Mouse (Mus musculus): ENCODE measurements around the gene Plcb2.
A peak's percentile ranks its signal among the peaks of the same experiment; 100 is the strongest.

Gene Plcb2

DNA sequence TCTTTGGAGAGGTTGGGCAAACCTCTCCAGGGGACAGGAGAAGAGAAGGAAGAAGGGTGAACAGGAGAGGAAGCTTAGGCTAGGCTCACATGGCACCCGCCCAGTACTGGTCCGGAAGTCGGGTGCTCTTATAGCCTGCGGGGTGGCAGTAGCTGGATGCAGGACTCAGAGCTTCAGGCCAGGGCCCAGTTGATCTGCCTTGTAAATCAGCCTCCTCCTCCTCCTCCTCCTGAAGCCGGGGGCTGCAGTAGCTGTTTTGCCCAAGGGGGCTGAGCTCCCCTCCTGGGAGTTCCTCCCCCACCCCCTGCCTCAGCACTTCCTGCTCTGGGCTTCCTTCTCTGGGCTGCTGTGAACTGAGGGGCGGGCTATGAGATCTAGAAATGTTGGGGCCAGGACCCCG is at the start of gene Plcb2:
TSS of gene Plcb2 (minus strand) at position 102 of the 400 bp plus-strand sequence.
- DNase-seq (ENCODE audit: low spot score), result peak; percentile 4

- no peak for DNase-seq (ENCODE audit: low spot score)
Measured at GRCm38 (mm10) chr2:118776295-118776694, 48.1 kb upstream of the Plcb2 start.

DNA sequence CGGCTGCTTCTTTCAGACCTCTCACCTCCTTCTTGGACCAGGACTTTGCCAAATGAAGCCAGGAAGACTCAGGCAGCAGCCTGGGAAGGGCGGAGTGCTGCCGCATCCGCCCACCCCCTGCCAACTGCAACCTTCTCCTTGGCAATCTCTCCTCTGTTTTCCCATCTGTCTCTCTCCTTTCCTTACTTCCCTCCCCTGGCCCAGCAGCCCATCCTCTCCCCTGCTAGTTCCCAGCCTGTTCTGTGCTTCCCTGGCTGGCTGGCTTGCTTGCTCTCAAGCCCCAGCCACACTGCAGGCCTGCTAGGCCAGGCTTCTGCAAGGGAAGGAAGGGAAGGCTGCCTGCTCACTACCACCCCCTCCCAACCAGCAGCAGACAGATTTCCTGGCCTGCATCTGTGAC is 47.6 kb upstream of the Plcb2 start:
- DNase-seq (ENCODE audit: low spot score), result no peak

GRCm38 (mm10) chr2:118775396-118775795 is 47.2 kb upstream of the Plcb2 start:
- no peak for DNase-seq (ENCODE audit: low spot score)

DNA sequence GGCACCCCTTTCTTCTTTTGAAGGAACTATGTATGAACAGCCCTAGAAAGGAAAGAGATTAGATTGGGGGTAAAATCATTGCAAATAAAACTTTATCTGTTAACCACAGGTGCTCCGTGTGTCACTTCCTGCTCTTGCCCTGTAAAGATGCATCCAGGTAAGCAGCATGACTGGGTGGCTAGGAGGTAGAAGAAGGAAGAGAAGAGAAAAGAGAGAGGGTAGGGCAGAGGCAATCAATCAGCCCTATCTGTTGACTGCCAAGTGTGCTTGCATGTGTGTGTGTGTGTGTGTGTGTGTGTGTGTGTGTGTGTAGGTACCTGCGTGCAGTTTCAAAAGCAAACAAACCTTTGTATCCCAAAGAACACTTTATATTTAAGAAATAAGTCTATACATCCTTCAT is 46.3 kb upstream of the Plcb2 start:
- no peak for DNase-seq (ENCODE audit: low spot score)

GRCm38 (mm10) chr2:118772158-118772874 is 44.1 kb upstream of the Plcb2 start, which contains the start of gene Phgr1:
Gene Phgr1 (plus strand): TSS chr2:118772769.
- DNase-seq (ENCODE audit: low spot score), result no peak

GRCm38 (mm10) chr2:118766041-118767033 is 38.1 kb upstream of the Plcb2 start:
- DNase-seq (ENCODE audit: low spot score), result no peak

DNA sequence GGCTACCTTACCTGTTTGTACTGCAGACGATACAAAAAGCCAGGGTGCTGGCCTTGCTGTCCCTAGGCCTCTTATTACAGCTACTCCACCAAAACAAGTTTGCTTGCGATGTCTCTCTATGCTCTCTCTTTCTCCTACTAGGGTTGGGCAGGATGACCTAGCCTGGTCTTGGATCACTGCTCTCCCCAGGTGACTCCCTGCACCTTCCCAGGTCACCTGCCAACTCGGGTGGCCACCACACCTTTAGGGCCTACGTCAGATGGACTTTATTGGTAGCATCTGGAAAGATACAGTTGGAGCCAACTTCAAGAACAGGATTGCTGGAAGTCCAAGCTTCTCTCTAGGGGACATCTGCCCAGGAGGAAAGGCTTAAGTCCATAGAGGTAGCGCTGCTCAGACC is 36.6 kb upstream of the Plcb2 start:
- no peak for DNase-seq (ENCODE audit: low spot score)

GRCm38 (mm10) chr2:118764094-118764831 is 36.0 kb upstream of the Plcb2 start:
- peak; percentile 56 for DNase-seq (ENCODE audit: low spot score)

DNA sequence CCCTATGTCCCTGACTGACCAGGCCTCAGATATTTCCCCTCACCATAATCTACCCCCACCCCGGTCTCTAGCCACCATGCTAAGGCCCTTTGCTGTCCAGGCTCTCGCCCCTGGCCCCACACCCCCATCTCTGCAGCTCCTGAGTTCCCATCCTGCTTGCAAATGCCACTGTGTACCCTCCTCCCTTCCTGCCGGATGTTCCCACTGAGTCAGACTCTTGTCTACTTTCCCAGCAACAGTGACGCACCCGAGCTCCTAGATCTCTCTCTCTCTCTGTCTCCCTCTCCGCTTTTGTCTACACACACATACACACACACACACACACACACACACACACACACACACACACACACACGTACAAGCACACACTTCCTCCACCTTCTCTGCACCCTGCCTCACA is 35.2 kb upstream of the Plcb2 start:
- no peak for DNase-seq (ENCODE audit: low spot score)

- DNase-seq (ENCODE audit: low spot score), result no peak
Measured at GRCm38 (mm10) chr2:118762784-118763148, 34.5 kb upstream of the Plcb2 start.

DNA sequence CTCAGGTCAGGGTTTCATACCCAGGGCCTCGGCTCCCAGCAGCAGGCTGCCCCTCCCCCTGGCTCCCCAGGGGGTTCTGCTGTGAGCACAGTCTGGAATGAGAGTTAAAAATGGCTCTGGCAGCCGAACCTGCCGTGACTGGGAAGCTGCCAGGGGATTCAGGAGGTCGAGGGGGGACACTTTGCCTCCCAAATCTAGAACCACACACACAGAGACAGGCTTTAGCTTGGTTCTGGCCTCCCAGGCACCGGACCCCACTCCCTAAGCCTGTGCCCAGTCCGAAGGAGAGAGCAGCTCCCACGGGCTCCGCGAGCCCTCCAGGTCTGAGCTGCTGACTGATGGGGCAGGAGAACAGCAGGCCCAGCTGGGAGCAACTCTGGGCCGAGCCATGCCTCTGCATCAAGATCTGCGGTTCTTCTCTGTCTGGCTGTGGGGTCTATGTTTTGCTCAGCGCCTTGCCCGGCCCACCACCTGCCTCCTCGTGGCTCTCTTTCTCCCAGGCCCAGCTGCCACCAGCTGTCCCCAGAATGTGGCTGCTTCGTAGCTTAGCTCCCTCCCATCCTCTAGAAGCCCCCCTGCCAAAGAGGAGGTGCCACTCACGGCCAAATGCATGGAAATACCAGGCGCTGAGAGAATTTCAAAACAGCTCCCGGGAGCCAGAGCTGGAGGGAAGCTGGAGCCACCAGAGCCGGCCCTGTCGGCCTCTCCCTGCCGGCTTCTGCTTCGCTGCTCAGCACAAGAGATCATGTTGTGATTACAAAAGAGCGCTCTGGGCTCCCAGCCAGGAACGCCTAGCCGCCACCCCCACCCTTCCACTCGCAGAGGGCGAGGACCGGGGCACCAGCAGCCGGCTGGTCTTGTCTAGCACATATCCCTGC is 33.9 kb upstream of the Plcb2 start, which contains the start of gene Ccdc9b:
TSS of gene Ccdc9b (minus strand) at position 756 of the 878 bp plus-strand sequence.
- DNase-seq (ENCODE audit: low spot score), result peak; percentile 44

DNA sequence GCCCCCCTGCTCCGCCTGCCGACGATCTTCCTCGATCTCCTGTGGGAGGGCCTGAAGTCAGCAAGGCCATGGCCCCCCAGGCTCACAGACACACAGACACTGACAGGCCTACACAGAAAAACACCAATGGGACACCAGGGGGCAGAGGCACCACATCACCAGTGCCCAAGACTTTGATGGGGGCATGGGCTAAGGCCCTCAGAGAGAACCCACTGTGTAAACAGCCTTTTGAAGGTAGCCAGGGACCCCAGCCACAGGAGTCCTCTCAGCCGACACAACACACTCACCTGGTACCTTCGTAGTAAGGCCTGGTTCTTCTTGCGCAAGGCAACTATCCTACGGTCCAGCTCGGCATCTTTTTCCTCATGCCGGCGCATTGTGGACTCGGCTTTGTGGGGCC is 33.1 kb upstream of the Plcb2 start:
- no peak for DNase-seq (ENCODE audit: low spot score)

DNA sequence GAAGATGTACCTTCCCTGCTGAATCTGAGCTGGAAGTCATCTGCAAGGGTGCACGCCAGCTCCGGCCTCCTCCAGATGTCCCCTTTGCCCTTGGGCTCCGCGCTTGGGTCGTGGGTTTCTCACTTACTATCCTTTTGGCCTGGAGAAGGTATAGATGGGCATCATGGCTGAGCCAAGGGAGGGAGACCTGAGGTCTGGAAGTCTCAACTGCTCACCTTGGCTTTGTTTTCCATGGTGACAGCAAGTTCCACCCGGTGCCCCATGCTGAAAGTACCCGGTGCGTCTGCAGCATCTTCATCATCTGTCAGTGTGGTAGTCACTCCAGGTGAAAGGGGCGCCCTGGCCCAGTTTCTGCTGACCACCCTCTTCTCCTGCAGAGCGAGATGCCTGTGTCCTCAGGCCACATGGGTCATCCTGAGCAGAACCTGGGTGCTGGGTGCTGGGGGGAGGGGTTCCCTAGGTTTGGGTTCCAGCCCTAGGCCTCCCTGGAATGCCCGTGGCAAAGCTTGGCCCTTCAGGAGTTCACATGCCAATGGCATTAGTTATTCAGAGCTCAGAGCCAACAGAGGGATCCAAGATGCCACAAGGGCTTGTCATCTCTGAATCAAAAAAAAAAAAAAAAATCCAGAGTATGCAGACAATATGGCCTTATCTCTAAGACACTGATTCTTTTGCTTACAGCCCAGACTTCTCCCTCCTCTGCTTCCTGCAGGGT is 32.2 kb upstream of the Plcb2 start:
- no peak for DNase-seq (ENCODE audit: low spot score)

DNA sequence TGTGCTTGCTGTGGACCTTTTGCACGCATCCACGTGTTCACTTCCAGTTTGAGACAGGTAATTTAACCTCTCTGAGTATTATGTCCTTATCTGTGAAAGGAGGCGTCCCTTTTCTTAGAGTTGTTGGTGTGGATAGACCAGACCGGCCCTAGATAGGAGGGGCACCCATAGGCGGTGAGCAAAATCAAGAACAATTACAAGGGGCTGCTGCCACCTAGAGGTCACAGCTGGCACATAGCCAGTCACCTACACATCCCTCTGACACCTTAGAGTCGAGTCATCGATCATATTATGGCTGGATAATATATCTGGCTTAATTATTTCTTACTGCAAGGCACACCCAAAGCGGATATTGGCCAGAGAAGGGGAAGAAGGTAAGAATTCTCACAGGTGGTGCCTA is 31.6 kb upstream of the Plcb2 start:
- peak; percentile 80 for DNase-seq (ENCODE audit: low spot score)

DNA sequence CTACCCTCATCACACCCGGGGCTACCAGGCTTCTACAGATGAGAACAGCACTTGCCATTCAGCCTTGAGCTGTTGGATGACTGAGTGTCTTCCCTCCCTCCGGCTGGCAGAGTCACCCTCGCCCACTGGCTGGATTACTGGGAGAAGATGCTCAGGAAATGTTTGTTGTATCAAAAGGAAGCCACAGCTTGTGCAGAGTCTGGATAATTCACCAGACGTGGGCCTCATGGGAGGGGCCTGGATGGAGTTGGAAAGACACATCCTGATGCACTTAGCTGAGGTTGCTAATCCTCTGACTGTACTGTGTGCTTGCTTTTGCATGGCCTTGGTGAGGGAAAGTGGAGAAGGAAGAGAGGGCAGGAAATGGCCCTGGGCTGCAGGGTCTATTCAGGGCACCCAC is 27.9 kb upstream of the Plcb2 start:
- DNase-seq (ENCODE audit: low spot score), result no peak

GRCm38 (mm10) chr2:118755407-118755806 is 27.2 kb upstream of the Plcb2 start:
- DNase-seq (ENCODE audit: low spot score), result no peak

DNA sequence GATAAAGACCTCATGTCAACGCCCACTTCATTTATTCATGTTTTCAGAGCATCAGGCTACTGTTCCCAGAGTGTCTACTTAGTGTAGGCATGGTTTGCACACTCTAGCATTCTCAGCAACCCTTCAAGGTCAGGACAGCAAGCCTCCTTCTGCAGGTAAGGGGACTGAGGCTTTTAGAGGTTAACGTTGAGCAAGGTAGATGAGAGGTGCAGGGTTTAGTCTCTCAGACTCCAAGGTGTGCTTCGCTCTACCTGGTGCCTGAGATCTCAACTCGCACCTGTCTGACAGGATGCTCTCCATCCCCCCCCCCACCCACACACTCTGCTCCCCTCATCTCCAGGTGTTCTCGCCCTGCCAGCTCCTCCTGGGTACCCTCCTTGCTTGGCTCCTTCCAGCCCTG is 25.9 kb upstream of the Plcb2 start:
- no peak for DNase-seq (ENCODE audit: low spot score)

DNA sequence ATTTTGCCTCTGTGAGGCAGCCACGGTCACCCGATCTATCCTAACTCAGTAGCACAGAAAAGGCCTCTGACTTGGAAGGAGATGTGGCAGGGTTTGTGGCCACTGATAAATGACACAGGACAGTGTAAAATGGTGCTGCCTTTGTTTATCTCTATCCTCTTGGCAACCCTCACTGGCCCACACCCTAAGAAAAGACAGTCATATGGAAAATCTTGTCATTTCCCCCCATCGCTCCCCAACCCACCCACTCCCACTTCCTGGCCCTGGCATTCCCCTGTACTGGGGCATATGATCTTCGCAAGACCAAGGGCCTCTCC is 24.5 kb upstream of the Plcb2 start:
- no peak for DNase-seq (ENCODE audit: low spot score)

DNA sequence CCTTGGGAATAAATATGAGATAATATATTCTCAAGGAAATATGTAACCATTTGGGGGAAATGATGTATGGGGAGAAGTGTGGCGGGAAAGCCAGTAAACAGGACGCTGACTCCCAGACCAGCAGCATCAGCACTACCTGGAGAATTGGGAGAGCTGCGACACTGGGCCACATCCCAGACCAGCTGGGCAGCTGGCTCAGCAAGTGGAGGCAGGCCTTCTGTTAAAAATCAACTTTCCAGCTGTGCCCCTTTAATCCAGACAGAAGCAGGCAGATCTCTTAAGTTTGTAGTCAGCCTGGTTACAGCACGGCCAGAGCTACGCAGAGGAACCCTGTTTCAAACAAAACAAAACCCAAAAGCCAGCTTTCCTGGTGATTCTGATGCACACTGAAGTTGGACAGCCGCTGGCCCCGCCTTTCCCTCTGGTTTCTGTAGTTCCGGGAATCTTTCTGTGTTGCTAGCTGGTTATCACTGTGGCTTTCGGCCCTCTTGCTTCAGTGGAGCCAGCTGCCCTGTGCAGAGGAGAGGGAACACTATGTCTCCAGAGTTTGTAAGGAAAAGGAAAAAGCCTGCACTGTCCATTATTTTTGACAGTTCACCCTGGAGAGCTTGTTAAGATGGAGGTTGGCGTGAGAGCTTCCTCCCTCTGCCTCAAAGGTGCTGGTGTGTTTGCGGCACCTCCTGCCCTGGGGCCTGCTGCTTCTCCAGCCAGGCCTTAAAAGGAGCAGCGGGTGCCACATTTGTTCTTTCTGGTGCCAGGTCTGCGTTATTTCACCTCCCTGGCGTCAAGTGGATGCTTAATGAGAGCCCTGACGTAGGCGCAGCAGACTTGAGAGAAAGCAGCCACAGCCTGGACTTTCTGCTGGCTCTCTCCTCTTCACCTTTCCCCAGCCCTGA is 23.9 kb upstream of the Plcb2 start:
- no peak for DNase-seq (ENCODE audit: low spot score)
